Mouse (Mus musculus) layer of hippocampus, adult 8-10 months (tissue): ENCODE results near the gene Ttc28. TPM values are rescaled to one million over a fixed set of nuclear protein-coding genes. Genes with fewer than 3 reads are reported as not detected.

Experiments used
- DNase-seq, 2 experiments: peaks; one replicate each; pipeline ENCODE4 v3.0.0; 2022; ENCODE audit warnings: low spot score in 2 of 2
- total RNA-seq, 4 experiments: library from RNA; stranded (reverse); gene quantifications; 2 replicates each; pipeline ENCODE4 v1.2.4; 2022

Gene Ttc28
- total RNA-seq, 4 experiments from 2014 or later, result 9.5 to 15.1 (median 12.2) TPM

DNA sequence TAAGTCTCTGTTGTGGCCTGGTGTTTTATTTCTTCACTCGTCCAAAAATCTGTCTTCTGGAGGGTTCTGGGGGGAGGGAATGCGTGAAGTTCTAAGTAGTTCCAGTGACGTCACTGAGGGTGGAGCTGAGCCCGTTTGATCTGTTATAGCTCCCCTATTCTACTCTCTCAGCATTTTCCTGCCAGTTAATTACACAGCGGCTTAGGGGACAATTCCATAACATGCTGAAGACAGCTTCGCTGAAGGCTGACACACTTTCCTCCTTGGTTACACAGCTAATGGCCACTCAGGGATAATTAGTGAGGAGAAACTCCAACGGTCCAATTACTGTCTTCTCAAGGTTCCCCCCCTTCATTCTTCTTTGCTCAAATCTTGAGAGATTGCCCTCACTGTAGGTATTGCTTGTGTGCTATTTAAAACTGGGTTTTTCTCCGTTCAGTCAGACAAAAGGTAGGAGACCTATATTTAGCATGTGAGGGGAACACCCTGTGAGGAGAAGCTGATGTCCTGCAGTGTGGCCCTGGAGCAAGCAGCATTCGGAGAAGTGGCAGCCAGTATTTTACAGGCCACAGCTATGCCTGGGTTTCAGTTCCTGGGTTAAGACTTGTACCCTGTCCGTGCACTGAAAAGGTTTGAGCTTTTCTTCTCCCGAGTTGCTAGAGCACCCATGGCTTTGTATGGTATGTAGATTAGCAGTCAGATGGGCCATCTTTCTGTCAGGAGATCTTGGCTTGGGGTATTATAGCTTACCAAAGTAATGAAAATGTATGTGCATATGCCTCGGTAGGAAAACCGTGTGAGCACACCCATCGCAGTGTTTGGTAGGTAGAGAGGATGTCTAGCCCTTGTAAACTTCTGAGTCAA is 126.9 kb downstream of the Ttc28 start:
- DNase-seq, result no peak

DNA sequence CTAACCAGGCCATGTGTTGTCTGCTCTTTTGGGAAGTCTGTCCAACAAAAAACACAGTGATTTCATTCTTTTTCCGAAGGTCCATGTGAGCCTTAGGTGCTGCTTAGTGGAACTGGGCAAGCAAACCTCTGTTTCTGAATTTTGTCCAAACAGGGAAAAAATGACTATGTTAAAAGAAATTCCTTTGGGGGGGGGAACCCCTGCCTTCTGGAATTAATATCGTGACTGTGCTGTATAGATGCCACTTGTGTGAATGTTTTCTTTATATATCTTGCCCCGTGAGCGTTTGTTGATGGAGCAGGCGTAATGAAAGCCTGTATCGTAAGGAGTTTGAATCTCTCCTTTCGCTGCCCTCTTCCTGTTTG is 127.5 kb downstream of the Ttc28 start:
- no peak for DNase-seq

DNA sequence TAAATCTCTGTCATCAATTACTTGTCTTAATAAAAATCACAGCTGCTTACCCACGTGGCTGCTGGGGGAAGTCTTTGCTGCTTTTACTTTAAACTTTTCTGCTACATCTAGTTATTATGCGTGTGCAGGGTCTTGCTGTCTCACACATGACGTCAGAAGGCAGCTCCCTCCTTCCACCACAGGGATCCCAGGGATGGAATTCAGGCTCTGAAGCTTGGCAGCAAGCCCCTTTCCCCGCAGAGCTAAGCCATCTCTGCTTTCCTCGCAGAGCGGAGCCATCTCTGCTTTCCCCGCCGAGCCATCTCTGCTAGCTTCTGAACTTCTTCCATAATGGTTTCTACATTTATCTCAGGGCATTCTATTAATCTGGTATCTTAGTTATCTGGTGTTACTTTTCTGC is 128.3 kb downstream of the Ttc28 start:
- DNase-seq, result no peak

DNA sequence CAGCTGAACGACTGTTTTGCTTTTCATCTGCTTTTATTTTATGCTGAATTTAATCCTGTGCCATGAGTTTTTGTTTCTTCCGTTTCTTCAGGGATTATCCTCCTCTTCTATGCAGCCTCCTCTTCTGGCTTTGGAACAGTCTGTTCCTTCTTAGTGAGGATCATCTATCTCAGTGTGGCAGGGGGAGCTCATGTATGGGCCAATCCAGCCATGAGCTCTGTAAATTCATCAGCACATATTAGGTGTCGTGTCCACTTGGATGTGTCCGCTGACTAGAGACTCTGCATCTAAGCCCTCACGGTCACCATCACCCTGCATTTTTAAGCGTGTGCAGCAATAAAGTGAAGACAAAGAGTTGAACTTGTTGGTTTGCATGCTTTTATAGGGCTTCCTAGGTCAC is 128.8 kb downstream of the Ttc28 start:
- DNase-seq, result no peak

DNA sequence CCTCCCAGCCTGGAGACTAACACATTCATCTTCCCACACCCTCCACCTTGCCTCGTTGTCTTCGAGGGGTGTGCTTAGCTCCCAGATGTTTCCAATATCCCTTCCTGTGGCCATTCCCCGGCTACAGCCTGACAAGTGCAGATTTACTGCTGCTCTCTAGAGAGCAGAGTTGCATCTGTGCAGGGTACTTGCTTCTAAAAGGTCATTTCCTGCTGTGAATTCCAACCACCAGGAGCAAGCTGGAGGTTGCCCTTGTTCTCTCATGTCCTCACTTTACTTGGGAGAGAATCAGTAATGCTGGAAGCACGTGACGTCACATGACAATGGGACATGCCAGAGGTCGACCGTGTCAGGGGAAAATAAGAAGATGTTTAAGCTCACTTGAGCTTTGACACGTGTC is 131.7 kb downstream of the Ttc28 start:
- no peak for DNase-seq

DNA sequence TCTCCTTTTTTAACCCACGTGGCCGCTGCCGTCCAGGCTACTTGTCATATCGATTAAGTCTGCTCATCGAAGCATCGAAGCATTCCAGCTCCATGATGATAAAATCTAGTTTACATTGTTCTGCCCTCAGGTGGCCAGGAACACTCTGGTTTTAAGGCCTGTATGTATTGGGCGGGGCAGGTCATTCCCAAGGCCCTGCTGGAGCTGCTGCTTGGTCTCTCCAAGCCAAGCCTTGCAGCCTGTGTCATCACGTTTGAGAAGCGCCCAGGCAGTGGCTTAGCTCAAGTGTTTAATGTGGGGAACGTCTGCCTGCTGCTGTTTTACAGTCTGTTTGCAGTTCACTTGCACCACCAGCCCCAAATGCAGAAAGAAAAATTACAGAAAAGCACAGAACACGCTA is 132.5 kb downstream of the Ttc28 start:
- DNase-seq, result no peak

DNA sequence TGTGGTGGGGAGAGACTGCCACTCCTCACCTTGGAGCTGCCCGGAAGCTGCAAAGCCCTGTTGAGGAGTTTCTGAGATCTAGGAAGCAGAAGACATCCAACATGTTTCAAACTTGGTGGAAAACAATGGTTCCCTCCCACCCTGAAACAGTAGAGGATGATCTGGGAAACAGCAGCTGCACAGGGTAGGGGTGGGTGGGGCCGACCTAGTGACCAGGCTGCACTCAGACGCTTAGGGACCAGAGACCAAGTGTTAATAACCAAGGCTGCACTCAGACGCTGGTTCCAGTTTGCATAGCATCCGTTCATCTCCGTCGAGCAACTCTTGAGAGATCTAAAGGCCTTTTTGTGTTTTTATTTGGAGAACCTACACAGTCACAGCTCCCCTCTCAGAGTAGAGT is 133.0 kb downstream of the Ttc28 start:
- DNase-seq, result no peak

DNA sequence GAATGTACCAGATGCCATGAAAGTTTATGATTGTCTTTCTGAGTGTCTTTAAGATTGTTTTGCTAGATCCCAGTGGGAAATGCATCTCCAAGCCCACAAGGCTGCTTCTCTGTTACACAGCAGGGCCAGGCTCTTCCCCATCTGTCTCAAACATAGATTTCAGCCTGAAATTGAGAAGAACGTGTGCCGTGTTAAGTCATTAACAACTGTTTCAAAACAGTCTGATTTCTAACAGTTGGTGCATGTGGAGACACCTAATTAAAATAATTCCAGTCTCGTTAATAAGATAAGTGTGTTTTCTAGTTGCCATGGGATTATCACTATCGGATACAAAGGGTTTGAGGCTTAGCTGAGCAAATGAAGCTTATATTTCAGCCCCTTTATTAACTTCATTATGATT is 135.4 kb downstream of the Ttc28 start:
- peak in 1 of 2 experiments; percentile 44 for DNase-seq

DNA sequence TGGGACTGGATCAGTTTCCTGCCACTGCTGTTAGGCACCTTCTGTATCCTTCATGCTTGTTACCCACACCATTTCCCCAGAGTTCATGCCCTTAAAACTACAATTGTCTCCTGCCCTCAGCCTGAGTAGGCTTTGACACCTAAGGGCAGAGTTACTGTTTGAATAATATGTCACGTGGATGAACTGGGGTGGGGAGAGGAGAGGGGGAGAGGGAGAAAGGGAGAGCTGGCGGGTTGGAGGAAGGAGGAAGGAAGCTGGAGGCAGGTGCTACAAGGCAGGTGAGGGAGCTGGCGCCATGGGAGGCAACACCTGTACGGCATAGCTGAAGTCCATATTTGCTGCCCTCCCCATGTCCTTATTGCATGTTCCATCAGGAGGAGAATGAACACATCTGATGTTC is 137.7 kb downstream of the Ttc28 start:
- no peak for DNase-seq

DNA sequence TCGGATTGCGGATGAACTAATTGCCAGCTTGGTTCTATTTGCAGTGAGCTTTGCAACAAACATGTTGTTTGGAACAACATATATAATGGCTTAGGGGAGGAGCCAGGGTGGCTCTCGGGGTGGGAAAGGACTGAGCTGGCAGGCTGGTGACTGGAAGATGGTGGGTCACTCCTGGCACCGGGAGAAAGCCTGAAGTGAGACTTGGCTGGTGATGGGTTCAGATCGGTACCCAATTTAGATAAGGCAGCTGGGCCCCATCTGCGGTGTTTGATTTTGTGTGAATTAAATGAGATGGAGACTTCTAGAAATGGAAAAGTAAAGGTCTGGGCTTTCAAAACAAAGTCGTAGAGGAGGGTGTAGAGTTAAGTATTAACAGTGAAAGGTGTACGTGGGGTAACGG is 142.7 kb downstream of the Ttc28 start:
- DNase-seq, result no peak

DNA sequence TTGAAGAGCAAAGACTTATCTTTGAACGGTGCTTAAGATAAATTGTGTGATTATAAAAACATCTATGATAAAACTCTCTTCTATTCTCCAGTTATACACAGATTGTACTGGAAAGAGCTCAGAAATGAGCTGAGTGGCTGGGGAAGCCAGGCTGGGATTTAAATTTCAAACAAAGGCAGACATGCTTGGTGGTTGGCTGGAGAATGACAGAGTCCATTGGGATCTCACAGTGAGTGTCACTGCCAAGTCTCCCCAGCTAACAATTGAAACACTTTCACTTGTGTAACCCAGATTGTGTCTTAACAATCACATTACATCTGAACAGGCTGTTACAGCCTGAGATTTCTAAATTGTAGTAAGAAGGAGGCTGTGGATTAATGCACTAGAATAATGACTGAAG is 143.3 kb downstream of the Ttc28 start:
- no peak for DNase-seq

DNA sequence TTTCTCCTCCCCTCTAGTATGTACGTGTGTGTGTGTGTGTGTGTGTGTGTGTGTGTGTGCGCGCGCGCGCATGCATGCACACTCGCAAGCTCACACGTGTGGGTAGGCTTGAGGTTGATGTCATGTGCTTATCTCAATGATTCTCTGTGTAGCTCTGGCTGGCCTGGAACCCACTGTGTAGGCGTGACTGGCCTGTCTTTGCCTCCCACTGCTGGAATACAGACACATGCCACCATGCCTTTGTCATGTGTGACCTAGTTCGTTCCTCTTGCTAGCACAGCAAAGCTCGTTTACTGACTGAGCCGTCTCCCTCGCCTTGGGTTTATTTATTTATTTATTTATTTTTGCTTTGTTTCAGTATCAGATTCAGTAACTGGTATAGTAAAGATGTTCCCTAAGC is 145.0 kb downstream of the Ttc28 start:
- DNase-seq, result no peak

DNA sequence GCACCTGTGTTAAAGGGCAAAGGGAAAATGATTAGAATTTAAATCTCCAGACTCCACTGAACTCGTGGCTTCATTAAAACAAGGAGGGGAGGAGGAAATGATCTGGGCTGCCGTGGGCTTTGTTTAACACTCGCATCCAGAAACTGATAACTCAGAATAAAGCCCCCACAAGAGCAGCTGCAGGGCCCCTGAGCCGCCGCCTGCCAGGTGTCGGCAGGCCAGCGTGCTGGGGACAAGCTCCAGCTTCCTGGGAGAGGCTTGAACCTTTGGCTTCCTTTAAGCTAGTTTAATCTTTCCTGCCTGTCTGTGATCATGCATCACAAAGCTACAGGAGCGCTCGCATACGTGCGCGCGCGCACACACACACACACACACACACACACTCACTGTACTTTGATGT is 145.9 kb downstream of the Ttc28 start:
- DNase-seq, result no peak

DNA sequence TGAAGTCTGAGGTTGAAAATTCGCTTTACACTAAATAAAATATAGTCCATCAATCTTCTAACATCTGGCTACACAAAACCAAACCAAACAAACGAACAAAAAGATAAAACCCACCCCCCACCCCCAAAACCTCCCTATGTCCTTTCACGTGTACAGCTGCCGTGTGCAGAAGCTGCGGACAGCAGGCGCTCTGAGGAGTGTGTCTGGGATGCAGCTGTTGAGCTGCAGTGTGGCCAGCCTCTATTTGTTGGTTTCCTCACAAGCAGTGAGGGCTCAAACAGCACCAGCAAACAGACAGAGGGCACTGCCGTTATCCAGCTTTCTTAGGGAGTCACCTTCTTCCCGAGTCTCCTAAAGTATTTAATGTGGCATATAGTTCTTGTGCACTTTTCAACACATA is 146.6 kb downstream of the Ttc28 start:
- no peak for DNase-seq

DNA sequence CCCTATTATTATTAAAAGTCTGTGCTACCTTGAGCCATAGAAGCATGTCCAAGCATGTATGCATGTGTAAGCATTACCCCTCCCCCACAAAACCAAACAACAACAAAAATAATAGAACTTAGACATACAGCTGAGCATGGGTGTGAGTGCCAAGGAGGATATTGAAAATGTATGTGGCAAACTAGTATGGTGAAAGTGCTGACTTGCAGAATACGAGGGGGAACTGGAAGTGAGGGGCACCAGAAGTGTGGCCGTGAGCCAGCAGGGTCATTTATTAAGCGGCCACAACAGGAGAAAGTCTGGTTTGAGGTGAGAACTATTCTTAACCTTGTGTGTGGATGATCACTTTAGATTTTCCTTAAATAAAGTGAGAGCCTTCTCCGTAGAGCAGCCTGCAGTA is 148.7 kb downstream of the Ttc28 start:
- DNase-seq, result no peak

DNA sequence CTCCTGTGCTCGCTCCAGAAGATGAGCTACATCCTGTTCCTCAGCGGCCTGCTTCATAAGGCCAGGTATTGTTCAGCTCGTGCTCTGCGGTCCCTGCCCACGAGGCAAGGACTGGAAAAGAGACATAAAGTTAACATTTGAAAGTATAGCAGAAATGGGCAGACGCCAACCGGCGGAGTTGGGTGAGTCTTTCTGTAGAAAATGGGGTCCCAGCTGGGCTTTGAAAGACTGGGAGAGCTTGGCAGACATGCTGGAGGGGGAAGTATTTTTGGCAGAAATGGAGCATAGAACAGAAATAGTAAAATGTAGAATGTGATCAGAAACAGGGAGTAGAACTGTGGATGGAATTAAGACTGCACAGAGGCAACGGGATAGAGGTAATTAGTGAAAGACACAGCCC is 149.3 kb downstream of the Ttc28 start:
- DNase-seq, result peak in 1 of 2 experiments; percentile 32

DNA sequence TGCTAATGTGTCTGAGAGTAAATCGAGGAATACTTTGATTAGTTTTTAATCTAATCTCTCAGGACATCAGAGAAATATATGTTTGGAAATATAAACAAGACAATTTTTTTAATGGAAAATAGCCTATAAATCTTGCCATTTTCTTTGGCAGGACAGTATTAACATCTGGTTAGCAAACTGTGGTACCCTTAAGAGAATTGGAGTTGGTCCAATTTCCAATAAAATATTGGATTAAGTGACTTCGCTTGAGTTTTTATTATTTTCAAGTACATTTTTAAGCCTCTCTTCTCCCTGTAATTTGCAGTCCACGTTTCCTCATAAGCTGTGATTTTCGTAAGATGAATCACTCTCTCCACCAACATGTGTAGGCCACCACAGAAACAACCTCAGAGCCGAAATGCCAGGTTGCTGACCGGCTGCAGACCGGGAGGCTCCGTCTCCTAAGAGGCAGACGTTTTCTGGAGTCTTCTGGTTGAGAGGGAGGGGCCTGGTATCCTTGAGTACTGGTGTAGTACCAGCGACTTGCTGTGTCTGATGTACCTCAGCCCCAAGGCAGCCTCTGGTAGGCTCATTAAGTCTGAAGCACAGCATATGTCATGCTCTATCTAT is 153.2 kb downstream of the Ttc28 start:
- no peak for DNase-seq

DNA sequence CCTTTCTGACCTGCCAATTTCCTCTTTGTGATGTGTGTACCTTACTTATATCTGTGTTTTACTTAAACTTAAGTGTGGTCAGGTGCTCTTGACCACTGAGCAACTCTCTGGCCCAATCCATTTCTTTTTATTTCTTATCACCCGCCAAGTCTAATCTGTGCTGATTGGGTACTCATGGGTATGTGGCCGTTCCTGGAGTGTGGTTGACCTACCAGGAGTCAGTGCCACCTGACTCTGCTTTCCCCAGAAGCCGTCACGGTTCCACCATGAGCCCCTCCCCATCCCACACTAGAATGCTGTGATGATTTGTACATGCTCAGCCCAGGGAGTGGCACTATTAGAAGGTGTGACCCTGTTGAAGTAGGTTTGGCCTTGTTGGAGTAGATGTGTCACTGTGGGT is 153.9 kb downstream of the Ttc28 start:
- DNase-seq, result no peak

DNA sequence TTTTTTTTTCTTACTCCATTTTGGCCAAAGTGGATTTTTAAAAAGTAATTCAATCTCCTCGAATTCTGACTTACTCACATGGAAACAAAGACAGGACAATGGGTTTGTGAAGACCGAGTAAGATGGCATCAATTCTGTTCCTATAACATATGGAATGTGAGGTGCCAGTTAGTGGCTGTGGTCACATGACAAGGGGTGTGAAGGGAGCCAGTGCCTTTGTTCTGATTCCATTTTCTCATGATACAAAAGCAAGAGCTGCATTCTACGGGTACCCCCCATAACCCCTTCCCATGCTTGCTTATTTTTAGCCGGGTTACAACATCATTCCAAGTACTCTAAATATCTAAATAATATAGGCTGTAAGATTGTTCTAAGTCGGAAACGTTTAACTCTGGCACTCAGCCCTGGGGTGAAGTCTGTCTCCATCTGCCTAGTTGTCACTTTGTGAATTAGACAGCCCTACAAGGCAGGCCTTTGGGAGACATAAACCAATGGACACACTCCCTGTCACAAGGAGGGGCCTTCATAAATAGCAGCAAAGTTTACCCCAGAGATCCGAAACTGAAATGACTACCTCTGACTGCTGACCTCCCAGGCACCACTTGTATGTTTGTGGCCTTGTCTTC is 157.6 kb downstream of the Ttc28 start:
- no peak for DNase-seq

DNA sequence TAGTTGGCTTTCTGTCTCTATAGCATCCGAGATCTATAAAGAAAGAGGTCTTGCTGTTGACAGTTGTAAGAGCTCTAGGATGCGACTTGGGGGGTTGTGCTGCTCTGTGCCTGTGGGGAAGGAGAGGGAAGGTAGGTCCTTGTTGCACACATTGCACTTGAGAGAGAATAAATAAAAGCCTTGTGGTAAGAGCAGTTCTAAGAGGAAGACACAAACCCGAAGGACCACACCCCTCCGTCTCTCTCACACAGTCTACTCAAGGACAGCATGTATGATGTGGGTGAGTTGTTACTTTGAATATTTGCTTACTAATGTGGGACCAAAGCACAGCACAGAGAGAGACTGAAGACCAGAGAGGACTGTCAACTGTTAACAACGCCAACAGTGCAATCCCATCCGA is 160.2 kb downstream of the Ttc28 start:
- DNase-seq, result no peak

DNA sequence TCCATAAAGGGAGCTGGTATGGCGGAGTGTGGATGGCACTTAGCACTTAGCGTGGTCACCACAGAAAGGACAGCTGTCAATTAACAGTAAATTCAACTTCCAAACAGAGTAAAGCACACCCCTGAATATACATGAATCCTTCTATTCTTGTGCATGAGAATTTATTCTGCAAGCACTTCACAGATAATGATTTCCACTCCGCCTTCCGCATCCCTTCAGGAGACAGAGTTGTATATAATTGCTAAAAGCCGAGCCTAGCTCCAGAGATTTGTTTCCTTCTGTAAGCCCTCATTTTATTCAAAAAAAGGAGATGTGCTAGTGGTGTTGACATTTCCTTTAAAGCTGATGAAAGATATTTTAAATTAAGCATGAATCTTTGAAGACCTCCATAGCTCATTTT is 162.3 kb downstream of the Ttc28 start:
- DNase-seq, result no peak

DNA sequence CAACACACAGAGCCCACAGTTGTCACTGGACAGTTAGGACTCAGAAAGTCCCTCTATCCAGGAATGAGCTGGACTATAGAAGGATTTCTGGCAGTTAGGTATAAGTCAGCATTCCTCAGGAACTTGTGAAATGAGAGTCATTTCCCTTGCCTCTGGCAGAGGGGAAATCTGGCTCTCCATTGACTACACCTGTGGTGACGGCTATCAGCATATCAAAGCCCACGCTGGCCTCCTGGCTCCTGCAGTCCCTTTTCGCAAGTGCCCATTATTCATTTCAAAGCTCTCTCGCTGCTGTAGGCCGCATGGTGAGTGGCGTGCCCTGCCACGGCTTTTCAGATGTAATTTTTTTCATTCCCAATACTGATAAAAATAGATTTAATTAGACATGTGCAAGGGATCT is 164.6 kb downstream of the Ttc28 start:
- DNase-seq, result no peak

DNA sequence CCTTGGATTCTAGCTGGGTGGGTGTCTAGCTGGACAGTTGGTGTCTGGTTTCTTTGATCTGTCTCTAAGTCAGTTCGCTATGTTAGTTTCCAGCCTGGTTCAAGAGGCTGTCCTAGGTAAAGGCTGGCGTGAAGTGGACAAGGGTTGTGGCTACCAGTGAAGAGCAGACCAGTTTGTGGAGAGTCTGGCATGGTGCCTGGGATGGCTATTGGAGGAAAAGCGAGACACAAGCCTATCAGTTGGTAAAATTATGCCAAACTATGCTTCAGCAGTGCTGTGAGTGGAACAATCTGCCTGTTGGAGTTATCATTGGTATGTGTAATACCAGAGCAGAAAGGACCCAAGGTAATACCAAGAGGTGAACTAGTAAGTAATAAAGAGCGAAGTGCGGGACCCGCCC is 166.8 kb downstream of the Ttc28 start:
- no peak for DNase-seq
